Mouse (Mus musculus) liver, adult 2 months (tissue): ENCODE results near the gene Olfr1222.

Experiments used
- CTCF ChIP-seq: fragments of 200-500 bp; IDR thresholded peaks from 2 replicates; pipeline ENCODE4 v1.5.1; 2011; ENCODE audit warnings: low read depth, low read length, control low read depth
- POLR2A ChIP-seq: fragments of 200-500 bp; IDR thresholded peaks from 2 replicates; pipeline ENCODE4 v1.6.1; 2011; ENCODE audit warnings: low read length, control low read depth; ENCODE audit not compliant: insufficient read depth; ENCODE audit errors: extremely low read depth

DNA sequence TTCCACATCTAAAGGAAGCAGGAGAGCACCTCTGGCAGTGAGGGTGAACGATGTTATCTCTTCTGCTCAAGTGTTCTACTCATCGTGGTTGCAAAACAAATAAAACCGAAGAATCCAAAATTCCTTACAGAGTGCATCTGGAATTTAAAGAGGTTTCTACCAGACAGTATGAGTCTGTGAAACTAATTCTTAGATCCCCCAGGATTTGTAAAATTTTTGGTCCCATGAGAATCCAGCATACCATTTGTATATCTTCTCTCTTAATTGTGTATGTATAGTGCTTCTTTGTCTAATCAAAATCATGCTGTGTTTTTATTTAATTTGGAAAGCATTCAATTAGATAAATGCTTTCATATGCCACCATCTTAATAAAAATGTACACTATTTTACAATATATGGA lies at the start of gene Olfr1222:
- TF ChIP-seq CTCF (no peak), POLR2A (no peak)
